Mouse (Mus musculus) liver, postnatal 0 days (tissue): ENCODE measurements around the gene Cyp8b1.

Experiments
- CTCF ChIP-seq: sonication (generic); IDR thresholded peaks from 2 replicates; pipeline ENCODE4 v1.5.1; 2016; ENCODE audit warnings: antibody characterized with exemption, low read depth
- EP300 ChIP-seq: IDR thresholded peaks from 2 replicates; pipeline ENCODE4 v1.6.1; 2016; ENCODE audit warnings: antibody characterized with exemption, low read depth, mild to moderate bottlenecking

DNA sequence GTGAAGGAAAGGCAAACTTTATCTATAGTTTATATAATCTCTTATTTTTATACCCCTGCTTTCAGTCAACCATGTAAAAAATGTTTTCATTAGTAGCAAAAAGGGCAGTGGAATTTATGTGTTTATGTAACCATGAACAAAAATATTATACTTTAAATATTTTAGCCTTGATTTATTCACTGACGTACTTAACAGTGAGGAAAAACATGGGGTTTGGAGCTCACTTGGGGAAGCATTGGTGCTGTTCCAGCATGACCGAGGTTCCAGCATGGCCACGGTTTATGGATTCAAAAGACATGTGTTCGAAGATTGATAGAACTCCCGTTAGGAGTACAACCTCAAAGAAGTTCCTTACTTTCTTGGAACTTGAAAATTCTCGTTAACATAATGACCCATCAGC, 47.9 kb downstream of the Cyp8b1 start:
- TF ChIP-seq CTCF, result no peak
- no peak for TF ChIP-seq EP300
